Mouse (Mus musculus) heart, adult 8-10 months (tissue): ENCODE data around the gene Arfip1. TPM values are rescaled to one million over a fixed set of nuclear protein-coding genes. Genes with fewer than 3 reads are reported as not detected.

ENCODE experiments used
- DNase-seq: peaks from one replicate; pipeline ENCODE4 v3.0.0; 2022; ENCODE audit warnings: low spot score
- total RNA-seq, 4 experiments: library from RNA; stranded (reverse); gene quantifications; 2 replicates each; pipeline ENCODE4 v1.2.4; 2022

The Arfip1 gene
- total RNA-seq, 4 experiments from 2014 or later: 10.5 to 16.7 (median 14.3) TPM

GRCm38 (mm10) chr3:84492148-84492547 lies 90.3 kb downstream of the Arfip1 start:
- DNase-seq: no peak

- no peak for DNase-seq
Measured at GRCm38 (mm10) chr3:84488716-84489115, 93.7 kb downstream of the Arfip1 start.

GRCm38 (mm10) chr3:84484891-84485290 lies 97.5 kb downstream of the Arfip1 start:
- no peak for DNase-seq

- no peak for DNase-seq
Measured at GRCm38 (mm10) chr3:84484333-84484732, 98.1 kb downstream of the Arfip1 start.

- no peak for DNase-seq
Measured at GRCm38 (mm10) chr3:84482121-84482520, 100.3 kb downstream of the Arfip1 start.

GRCm38 (mm10) chr3:84481104-84481503 lies 101.3 kb downstream of the Arfip1 start:
- DNase-seq: peak; percentile 24

GRCm38 (mm10) chr3:84480006-84480897 lies 102.2 kb downstream of the Arfip1 start, which contains the start of gene Fhdc1:
Fhdc1 (minus strand) TSS chr3:84480429.
- DNase-seq: no peak

GRCm38 (mm10) chr3:84479293-84480005 lies 103.0 kb downstream of the Arfip1 start:
- DNase-seq: peak; percentile 23

- no peak for DNase-seq
Measured at GRCm38 (mm10) chr3:84478896-84479292, 103.5 kb downstream of the Arfip1 start.

- DNase-seq: no peak
Measured at GRCm38 (mm10) chr3:84478195-84478594, 104.2 kb downstream of the Arfip1 start.

GRCm38 (mm10) chr3:84477498-84477897 lies 104.9 kb downstream of the Arfip1 start:
- DNase-seq: no peak

GRCm38 (mm10) chr3:84474981-84475775 lies 107.2 kb downstream of the Arfip1 start:
- no peak for DNase-seq

GRCm38 (mm10) chr3:84474398-84474797 lies 108.0 kb downstream of the Arfip1 start:
- no peak for DNase-seq

GRCm38 (mm10) chr3:84472955-84473354 lies 109.5 kb downstream of the Arfip1 start:
- no peak for DNase-seq

GRCm38 (mm10) chr3:84472527-84472926 lies 109.9 kb downstream of the Arfip1 start:
- no peak for DNase-seq

- DNase-seq: no peak
Measured at GRCm38 (mm10) chr3:84471146-84471545, 111.3 kb downstream of the Arfip1 start.

- DNase-seq: no peak
Measured at GRCm38 (mm10) chr3:84468111-84468453, 114.3 kb downstream of the Arfip1 start.

- no peak for DNase-seq
Measured at GRCm38 (mm10) chr3:84467419-84468110, 114.9 kb downstream of the Arfip1 start.

- no peak for DNase-seq
Measured at GRCm38 (mm10) chr3:84465822-84466500, 116.5 kb downstream of the Arfip1 start.

- DNase-seq: no peak
Measured at GRCm38 (mm10) chr3:84461687-84462086, 120.7 kb downstream of the Arfip1 start.

- DNase-seq: no peak
Measured at GRCm38 (mm10) chr3:84460952-84461351, 121.5 kb downstream of the Arfip1 start.
